Mouse (Mus musculus) hindbrain, embryonic 14.5 days (tissue): ENCODE measurements around the gene Siglec1. TPM values are rescaled to one million over a fixed set of nuclear protein-coding genes. Genes with fewer than 3 reads are reported as not detected.

ENCODE experiments used
- ATAC-seq: fragments of 200-750 bp; cut with Nextera tagmentation; 2 replicates; pipeline ENCODE4 v1.8.0; 2017; ENCODE audit warnings: moderate number of reproducible peaks, mild to moderate bottlenecking, moderate TSS enrichment, moderate library complexity; ENCODE audit not compliant: low FRiP score
- DNase-seq: peaks from one replicate; pipeline ENCODE4 v3.0.0-alpha.2; 2015; ENCODE audit warnings: low spot score
- H3K27ac ChIP-seq: fragments of 300-500 bp; sonication (generic); 2 replicates; pipeline ENCODE4 v1.5.1; 2014; ENCODE audit warnings: mild to moderate bottlenecking, moderate library complexity
- H3K27me3 ChIP-seq: fragments of 300-500 bp; sonication (generic); 2 replicates; pipeline ENCODE4 v1.6.1; 2014; ENCODE audit warnings: mild to moderate bottlenecking, low read length, mixed read lengths; ENCODE audit not compliant: control insufficient read depth, insufficient read depth
- H3K36me3 ChIP-seq: fragments of 300-500 bp; sonication (generic); replicated peaks from 2 replicates; pipeline ENCODE4 v1.6.1; 2014; ENCODE audit not compliant: control insufficient read depth, insufficient read depth
- H3K4me1 ChIP-seq: fragments of 300-500 bp; sonication (generic); replicated peaks from 2 replicates; pipeline ENCODE4 v1.6.1; 2014; ENCODE audit warnings: antibody characterized with exemption, low read length, mixed read lengths; ENCODE audit not compliant: control insufficient read depth, insufficient read depth
- H3K4me2 ChIP-seq: fragments of 300-500 bp; sonication (generic); replicated peaks from 2 replicates; pipeline ENCODE4 v1.6.1; 2014; ENCODE audit warnings: mild to moderate bottlenecking, moderate library complexity
- H3K4me3 ChIP-seq: fragments of 300-500 bp; sonication (generic); replicated peaks from 2 replicates; pipeline ENCODE4 v1.5.1; 2014; ENCODE audit warnings: mild to moderate bottlenecking, low read length
- H3K9ac ChIP-seq: fragments of 300-500 bp; sonication (generic); 2 replicates; pipeline ENCODE4 v1.6.1; 2014
- H3K9me3 ChIP-seq: fragments of 300-500 bp; sonication (generic); 2 replicates; pipeline ENCODE4 v1.6.1; 2016; ENCODE audit warnings: low read length; ENCODE audit not compliant: control insufficient read depth
- WGBS: fragments of 180-500 bp; shearing (Covaris S2); extraction: QIAGEN DNeasy Blood & Tissue Kit; methylation state at CpG from one replicate; pipeline ENCODE4 v1.1.7; 2014; 5-methylcytosine and 5-hydroxymethylcytosine counted together
- polyA plus RNA-seq: library from polyadenylated mRNA; unstranded; fragments of >200 nt; fragmentation: Nextera tagmentation; extraction: Ambion mirVana; gene quantifications from 2 replicates; pipeline ENCODE4 v1.2.1, GENCODE M21; 2014

The Siglec1 gene
- polyA plus RNA-seq, 1 experiment from 2014 or later = 0.39 TPM

GRCm38 (mm10) chr2:131084206-131084605 is 2.4 kb downstream of the Siglec1 start:
- DNase-seq (no peak), ATAC-seq (no peak)
- H3K4me3 ChIP-seq = no peak overlapping the region
- H3K27me3 ChIP-seq = no peaks in the 10 kb centered on the region
- WGBS = 91% methylated on average over 4 of the region's 4 CpGs
- no peaks in the 10 kb centered on the region for H3K9me3 ChIP-seq
- no peaks in the 10 kb centered on the region for H3K36me3 ChIP-seq
- no peak overlapping the region for H3K27ac ChIP-seq
- H3K9ac ChIP-seq = no peak overlapping the region
- no peak overlapping the region for H3K4me2 ChIP-seq
- H3K4me1 ChIP-seq = no peaks in the 10 kb centered on the region

GRCm38 (mm10) chr2:131080507-131080906 is 6.1 kb downstream of the Siglec1 start:
- Histone ChIP-seq H3K4me3 (no peak overlapping the region), H3K27ac (no peak overlapping the region), H3K27me3 (no peaks in the 10 kb centered on the region), H3K9ac (no peak overlapping the region), H3K36me3 (no peaks in the 10 kb centered on the region), H3K9me3 (no peaks in the 10 kb centered on the region), H3K4me1 (no peaks in the 10 kb centered on the region), H3K4me2 (no peak overlapping the region)
- DNase-seq (no peak), ATAC-seq (no peak)
- WGBS = 80% methylated on average over 5 of the region's 5 CpGs

- Histone ChIP-seq H3K4me3 (no peak overlapping the region), H3K9ac (no peak overlapping the region), H3K27ac (no peak overlapping the region), H3K27me3 (no peaks in the 10 kb centered on the region), H3K4me1 (no peaks in the 10 kb centered on the region), H3K36me3 (no peaks in the 10 kb centered on the region), H3K9me3 (no peaks in the 10 kb centered on the region), H3K4me2 (no peak overlapping the region)
- ATAC-seq (no peak), DNase-seq (no peak)
- 88% methylated on average over 10 of the region's 10 CpGs for WGBS
Measured at GRCm38 (mm10) chr2:131072536-131072935, 14.0 kb downstream of the Siglec1 start.

GRCm38 (mm10) chr2:131067481-131067880 is 19.1 kb downstream of the Siglec1 start:
- Histone ChIP-seq H3K27ac (no peak overlapping the region), H3K36me3 (no peaks in the 10 kb centered on the region), H3K4me3 (no peak overlapping the region), H3K27me3 (peaks cover 22% of the 10 kb centered on the region), H3K9me3 (no peaks in the 10 kb centered on the region), H3K4me1 (no peaks in the 10 kb centered on the region; the same call in 1 of the 2 replicates), H3K4me2 (no peak overlapping the region), H3K9ac (no peak overlapping the region)
- no peak for DNase-seq
- 78% methylated on average over 6 of the region's 6 CpGs for WGBS
- no peak for ATAC-seq

- ATAC-seq (no peak), DNase-seq (no peak)
- Histone ChIP-seq H3K4me2 (no peak overlapping the region), H3K4me3 (no peak overlapping the region), H3K27me3 (peaks cover 32% of the 10 kb centered on the region), H3K36me3 (no peaks in the 10 kb centered on the region), H3K9me3 (no peaks in the 10 kb centered on the region), H3K4me1 (no peaks in the 10 kb centered on the region; the same call in 1 of the 2 replicates), H3K27ac (no peak overlapping the region), H3K9ac (no peak overlapping the region)
- WGBS = 72% methylated on average over 9 of the region's 9 CpGs
Measured at GRCm38 (mm10) chr2:131066342-131066741, 20.2 kb downstream of the Siglec1 start.

GRCm38 (mm10) chr2:131063404-131063864 is 23.1 kb downstream of the Siglec1 start, which contains the start of gene Adam33:
TSS of gene Adam33 (minus strand) at chr2:131063814.
- H3K9me3 ChIP-seq = no peaks in the 10 kb centered on the region
- ATAC-seq = peak; percentile 31; the same call in 1 of the 2 replicates
- no peak within 1 kb of the TSS; the same call in 1 of the 2 replicates for H3K9ac ChIP-seq
- 4% methylated on average over 25 of the region's 27 CpGs for WGBS
- DNase-seq = no peak
- peak within 1 kb of the TSS; percentile 46 for H3K4me2 ChIP-seq
- peaks cover 4% of the 10 kb centered on the region; the same call in 1 of the 2 replicates for H3K4me1 ChIP-seq
- H3K4me3 ChIP-seq = peak within 1 kb of the TSS; percentile 23
- H3K27me3 ChIP-seq = peaks cover 32% of the 10 kb centered on the region
- no peaks in the 10 kb centered on the region for H3K36me3 ChIP-seq
- no peak within 1 kb of the TSS for H3K27ac ChIP-seq

- H3K36me3 ChIP-seq = no peaks in the 10 kb centered on the region
- peaks cover 32% of the 10 kb centered on the region for H3K27me3 ChIP-seq
- no peak overlapping the region for H3K4me2 ChIP-seq
- peaks cover 4% of the 10 kb centered on the region; the same call in 1 of the 2 replicates for H3K4me1 ChIP-seq
- no peaks in the 10 kb centered on the region for H3K9me3 ChIP-seq
- H3K4me3 ChIP-seq = no peak overlapping the region
- DNase-seq = no peak
- H3K27ac ChIP-seq = no peak overlapping the region
- 64% methylated on average over 5 of the region's 5 CpGs for WGBS
- H3K9ac ChIP-seq = no peak overlapping the region
- ATAC-seq = no peak
Measured at GRCm38 (mm10) chr2:131061607-131062006, 25.0 kb downstream of the Siglec1 start.

- DNase-seq (no peak), ATAC-seq (no peak)
- no peak overlapping the region for H3K4me3 ChIP-seq
- H3K27me3 ChIP-seq = peaks cover 36% of the 10 kb centered on the region
- H3K27ac ChIP-seq = no peak overlapping the region
- no peak overlapping the region for H3K9ac ChIP-seq
- no peak overlapping the region for H3K4me2 ChIP-seq
- WGBS = 67% methylated on average over 6 of the region's 6 CpGs
- no peaks in the 10 kb centered on the region for H3K36me3 ChIP-seq
- H3K9me3 ChIP-seq = no peaks in the 10 kb centered on the region
- H3K4me1 ChIP-seq = peaks cover 4% of the 10 kb centered on the region; the same call in 1 of the 2 replicates
Measured at GRCm38 (mm10) chr2:131060784-131061183, 25.8 kb downstream of the Siglec1 start.

GRCm38 (mm10) chr2:131059781-131060540 is 26.6 kb downstream of the Siglec1 start:
- DNase-seq = no peak
- Histone ChIP-seq H3K4me2 (no peak overlapping the region), H3K4me3 (no peak overlapping the region), H3K9ac (no peak overlapping the region), H3K36me3 (no peaks in the 10 kb centered on the region), H3K27ac (no peak overlapping the region), H3K9me3 (no peaks in the 10 kb centered on the region), H3K4me1 (peaks cover 6% of the 10 kb centered on the region; the same call in 1 of the 2 replicates), H3K27me3 (peaks cover 43% of the 10 kb centered on the region)
- WGBS = 53% methylated on average over 9 of the region's 9 CpGs
- no peak for ATAC-seq
